Mouse (Mus musculus) layer of hippocampus, postnatal 10 days (tissue): ENCODE measurements around the gene Gm49403. TPM values are rescaled to one million over a fixed set of nuclear protein-coding genes. Genes with fewer than 3 reads are reported as not detected.
A peak's percentile ranks its signal among the peaks of the same experiment; 100 is the strongest.
"Not testable (repeated sequence)": the region's sequence is repeated elsewhere in the genome, so short reads cannot be mapped to it uniquely, and the experiment has no call there.

Experiments
- DNase-seq, 2 experiments: peaks; one replicate each; pipeline ENCODE4 v3.0.0; 2021; ENCODE audit warnings: low spot score in 2 of 2
- long read RNA-seq: library from polyadenylated mRNA; stranded (forward); transcript quantifications from one replicate; pipeline ENCODE4 v2.0.0, GENCODE M21; 2023
- total RNA-seq, 2 experiments: library from RNA; stranded (reverse); gene quantifications; 2 replicates each; pipeline ENCODE4 v1.2.3; 2021

The Gm49403 gene
- not detected for total RNA-seq
- long read RNA-seq, result 0 reads

- DNase-seq, result no peak
Observed at GRCm38 (mm10) chr19:8883616-8884015, at the start of gene Gm49403, which contains the start of gene Lbhd1. Gm49403 (plus strand) TSS chr19:8883930. Lbhd1 (plus strand) TSS chr19:8883732.

- not testable (repeated sequence) for DNase-seq
Observed at GRCm38 (mm10) chr19:8836327-8836726, 47.4 kb upstream of the Gm49403 start.

- DNase-seq, result peak; percentile 90 to 92
Observed at GRCm38 (mm10) chr19:8837251-8837791, 46.4 kb upstream of the Gm49403 start, which contains the start of gene Bscl2. Bscl2 (plus strand) TSS chr19:8837467.

GRCm38 (mm10) chr19:8838041-8838730 lies 45.5 kb upstream of the Gm49403 start:
- DNase-seq, result peak in 1 of 2 experiments; percentile 72

- DNase-seq, result peak; percentile 70 to 78
Observed at GRCm38 (mm10) chr19:8839103-8839907, 44.4 kb upstream of the Gm49403 start, which contains the start of gene Gng3. Gng3 (minus strand) TSS chr19:8839194.

- DNase-seq, result peak; percentile 71 to 75
Observed at GRCm38 (mm10) chr19:8839908-8840791, 43.6 kb upstream of the Gm49403 start.

- no peak for DNase-seq
Observed at GRCm38 (mm10) chr19:8841012-8841411, 42.7 kb upstream of the Gm49403 start.

- no peak for DNase-seq
Observed at GRCm38 (mm10) chr19:8842961-8843360, 40.8 kb upstream of the Gm49403 start.

- peak; percentile 83 to 86 for DNase-seq
Observed at GRCm38 (mm10) chr19:8844371-8845129, 39.2 kb upstream of the Gm49403 start.

- no peak for DNase-seq
Observed at GRCm38 (mm10) chr19:8848356-8848755, 35.4 kb upstream of the Gm49403 start.

- no peak for DNase-seq
Observed at GRCm38 (mm10) chr19:8850402-8850901, 33.3 kb upstream of the Gm49403 start, which contains the start of gene Lrrn4cl. Lrrn4cl (plus strand) TSS chr19:8850768.

- no peak for DNase-seq
Observed at GRCm38 (mm10) chr19:8851639-8852038, 32.1 kb upstream of the Gm49403 start.

GRCm38 (mm10) chr19:8852236-8852928 lies 31.3 kb upstream of the Gm49403 start:
- DNase-seq, result no peak

GRCm38 (mm10) chr19:8853117-8853516 lies 30.6 kb upstream of the Gm49403 start:
- DNase-seq, result no peak

GRCm38 (mm10) chr19:8857689-8858088 lies 26.0 kb upstream of the Gm49403 start:
- peak in 1 of 2 experiments; percentile 45 for DNase-seq

GRCm38 (mm10) chr19:8859018-8859417 lies 24.7 kb upstream of the Gm49403 start:
- DNase-seq, result no peak

- DNase-seq, result no peak
Observed at GRCm38 (mm10) chr19:8864265-8864664, 19.5 kb upstream of the Gm49403 start.

- not testable (repeated sequence) for DNase-seq
Observed at GRCm38 (mm10) chr19:8870381-8870780, 13.3 kb upstream of the Gm49403 start.

- DNase-seq, result no peak
Observed at GRCm38 (mm10) chr19:8870838-8871237, 12.9 kb upstream of the Gm49403 start.
